In the genomic region with DNA sequence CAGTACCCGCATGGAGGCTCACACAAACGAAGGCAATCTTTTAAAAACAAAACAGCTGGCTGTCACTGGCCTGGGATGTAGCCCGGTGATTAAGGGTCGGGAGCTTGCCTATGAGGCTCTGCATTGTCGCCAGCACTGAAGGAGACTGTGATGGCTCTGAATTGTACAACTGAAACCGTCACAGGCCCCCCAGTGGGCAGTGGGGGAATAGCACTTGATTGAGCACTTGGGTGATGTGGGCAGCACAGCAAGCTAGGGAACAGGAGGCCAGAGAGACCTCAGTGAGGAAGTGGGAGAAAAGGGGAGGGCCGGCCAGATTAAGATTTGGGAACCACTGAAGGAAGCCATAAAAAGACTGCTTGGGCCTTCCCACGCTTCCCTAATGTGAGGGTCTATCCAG, we compare ENCODE assay signal across 8 mouse cellular contexts. TPM values are rescaled to one million over a fixed set of nuclear protein-coding genes. Genes with fewer than 3 reads are reported as not detected.
A peak's percentile ranks its signal among the peaks of the same experiment; 100 is the strongest.
DNase-seq lines count a peak whose midpoint lies in the region; ATAC-seq and TF ChIP-seq lines count a peak whose summit lies in the region.

No protein-coding gene starts in this region.

- no peaks in the 10 kb centered on the region for H3K79me3 ChIP-seq in C2C12 (ENCODE audit: low read depth)

- 9% methylated on average over 8 of the region's 8 CpGs for WGBS in liver, postnatal 0 days (ENCODE audit: insufficient replicate concordance)

- H3K4me1 ChIP-seq in liver, postnatal 0 days (ENCODE audit: insufficient read depth): no peaks in the 10 kb centered on the region

- no peak overlapping the region for H3K4me3 ChIP-seq in C2C12 (ENCODE audit: insufficient read depth, poor library complexity, severe bottlenecking)
- H3K4me3 ChIP-seq in liver, postnatal 0 days (ENCODE audit: low read depth, low read length): no peak overlapping the region

- no peaks in the 10 kb centered on the region for H3K36me3 ChIP-seq in C2C12 (ENCODE audit: control insufficient read depth, insufficient read depth)
- peaks cover 8% of the 10 kb centered on the region; the same call in 1 of the 2 replicates for H3K36me3 ChIP-seq in liver, postnatal 0 days (replicated peaks; ENCODE audit: insufficient read depth, low read length)

- no peak overlapping the region for H3K4me2 ChIP-seq in liver, postnatal 0 days (ENCODE audit: low read depth, low read length)

- no peaks in the 10 kb centered on the region for H3K9me3 ChIP-seq in liver, postnatal 0 days (ENCODE audit: low read length)

- no peaks in the 10 kb centered on the region for H3K27me3 ChIP-seq in C2C12 (ENCODE audit: control insufficient read depth, insufficient read depth, insufficient read length)
- peaks cover 24% of the 10 kb centered on the region for H3K27me3 ChIP-seq in liver, postnatal 0 days (ENCODE audit: insufficient read depth, low read length)

- TF ChIP-seq EP300 in liver, postnatal 0 days (IDR thresholded peaks at IDR 0.05; ENCODE audit: low read depth): no peak

- H3K27ac ChIP-seq in liver, postnatal 0 days (ENCODE audit: low read depth): no peak overlapping the region

- TF ChIP-seq CTCF in C2C12 (IDR thresholded peaks at IDR 0.05; ENCODE audit: control insufficient read depth, insufficient read depth, insufficient read length): peak; percentile 59
- peak; percentile 86 for TF ChIP-seq CTCF in liver, postnatal 0 days (IDR thresholded peaks at IDR 0.05; ENCODE audit: low read depth)

- no peak overlapping the region for H3K9ac ChIP-seq in liver, postnatal 0 days (replicated peaks)

- peak; percentile 75 for DNase-seq in T-cell, adult 2 months (ENCODE audit: low spot score)
- DNase-seq in cerebellum, postnatal 4 days (ENCODE audit: low spot score in 2 of 2): peak; percentile 69 to 85
- DNase-seq in heart, adult 18-20 months: peak; percentile 88 to 92
- peak; percentile 89 to 93 for DNase-seq in kidney, postnatal 4 days
- peak; percentile 85 for DNase-seq in liver, postnatal 0 days
- peak; percentile 59 for DNase-seq in retina, postnatal 7 days (ENCODE audit: low read depth, low spot score)
- peak; percentile 90 for DNase-seq in thymus, postnatal 4 days

- no peak overlapping the region for H3ac ChIP-seq in C2C12 (ENCODE audit: control insufficient read depth, insufficient read length, low read depth)

- no peaks in the 10 kb centered on the region for H3K79me2 ChIP-seq in C2C12 (ENCODE audit: control insufficient read depth, insufficient read depth)

- peak; percentile 66 for ATAC-seq in liver, postnatal 0 days

TF ChIP-seq in C2C12, 6 proteins besides CTCF, POLR2A, EP300 and RAD21:
- no peak for TF ChIP-seq FOSL1 (IDR thresholded peaks at IDR 0.05; ENCODE audit: insufficient read depth, low read length, poor library complexity, severe bottlenecking)
- no peak for TF ChIP-seq CEBPB (IDR thresholded peaks at IDR 0.05; ENCODE audit: low read depth)
- no peak for TF ChIP-seq MYOD1 (IDR thresholded peaks at IDR 0.05; ENCODE audit: control insufficient read depth, insufficient read length, low read depth)
- TF ChIP-seq MAX (IDR thresholded peaks at IDR 0.05): no peak
- no peak for TF ChIP-seq USF1 (IDR thresholded peaks at IDR 0.05; ENCODE audit: low read depth)
- no peak for TF ChIP-seq MYOG (IDR thresholded peaks at IDR 0.05; ENCODE audit: control insufficient read depth, extremely low read depth, insufficient read length)

RNA-seq across cellular contexts. Expression of gene Tcea3, which starts 7.9 kb away (rescaled TPM):
- 2.8 TPM for polyA plus RNA-seq in C2C12 (2012; fragmentation: generic; extraction: Trizol)
- total RNA-seq in heart, adult 18-20 months (2021): 100 to 1,000 TPM; 126 to 148 TPM
- polyA plus RNA-seq in liver, postnatal 0 days (2015; fragmentation: Nextera tagmentation; extraction: Ambion mirVana): 37.6 and 41.7 TPM in 2 replicates

RNA-seq across cellular contexts. Expression of gene Asap3, which starts 33.5 kb away (rescaled TPM):
- polyA plus RNA-seq in C2C12 (2012; fragmentation: generic; extraction: Trizol): 3.8 TPM
- total RNA-seq in heart, adult 18-20 months (2021): 1 to 10 TPM; 7.6 to 9.1 TPM
- polyA plus RNA-seq in liver, postnatal 0 days (2015; fragmentation: Nextera tagmentation; extraction: Ambion mirVana): 4.5 and 4.8 TPM in 2 replicates

RNA-seq across cellular contexts. Expression of gene Zfp46, which starts 44.9 kb away (rescaled TPM):
- polyA plus RNA-seq in C2C12 (2012; fragmentation: generic; extraction: Trizol): 5.2 TPM
- total RNA-seq in heart, adult 18-20 months (2021): 10 to 100 TPM; 32.3 to 34.8 TPM
- polyA plus RNA-seq in liver, postnatal 0 days (2015; fragmentation: Nextera tagmentation; extraction: Ambion mirVana): 1.6 and 1.9 TPM in 2 replicates

Comparison
In these comparisons a context has a peak if more than half of its experiments do, and no peak if none do; other contexts are left out.
1. RNA of gene Tcea3, which starts 7.9 kb away (polyA plus RNA-seq): 37.6 to 41.7 TPM in liver, postnatal 0 days; 2.8 TPM in C2C12 (single experiment); every median in the first group is over 10 times any median in the second.
2. Peak in every context shown above with its lines, with median percentiles within 50 percentile points of each other: DNase-seq.